Mouse (Mus musculus): Measurements from ENCODE around the gene Lrch1.

GRCm38 (mm10) chr14:74792793-74793192 is 154.9 kb downstream of the Lrch1 start:
- TF ChIP-seq CTCF (IDR thresholded peaks at IDR 0.05; ENCODE audit: low read depth) (no peak), EP300 (IDR thresholded peaks at IDR 0.05; ENCODE audit: low read depth) (no peak)

Data from liver, embryonic 14.5 days (tissue).